Mouse (Mus musculus) liver, postnatal 0 days (tissue): ENCODE results near the gene Zfp128.
A peak's percentile ranks its signal among the peaks of the same experiment; 100 is the strongest.

Experiments used
- CTCF ChIP-seq: sonication (generic); IDR thresholded peaks from 2 replicates; pipeline ENCODE4 v1.5.1; 2016; ENCODE audit warnings: antibody characterized with exemption, low read depth
- EP300 ChIP-seq: IDR thresholded peaks from 2 replicates; pipeline ENCODE4 v1.6.1; 2016; ENCODE audit warnings: antibody characterized with exemption, low read depth, mild to moderate bottlenecking

DNA sequence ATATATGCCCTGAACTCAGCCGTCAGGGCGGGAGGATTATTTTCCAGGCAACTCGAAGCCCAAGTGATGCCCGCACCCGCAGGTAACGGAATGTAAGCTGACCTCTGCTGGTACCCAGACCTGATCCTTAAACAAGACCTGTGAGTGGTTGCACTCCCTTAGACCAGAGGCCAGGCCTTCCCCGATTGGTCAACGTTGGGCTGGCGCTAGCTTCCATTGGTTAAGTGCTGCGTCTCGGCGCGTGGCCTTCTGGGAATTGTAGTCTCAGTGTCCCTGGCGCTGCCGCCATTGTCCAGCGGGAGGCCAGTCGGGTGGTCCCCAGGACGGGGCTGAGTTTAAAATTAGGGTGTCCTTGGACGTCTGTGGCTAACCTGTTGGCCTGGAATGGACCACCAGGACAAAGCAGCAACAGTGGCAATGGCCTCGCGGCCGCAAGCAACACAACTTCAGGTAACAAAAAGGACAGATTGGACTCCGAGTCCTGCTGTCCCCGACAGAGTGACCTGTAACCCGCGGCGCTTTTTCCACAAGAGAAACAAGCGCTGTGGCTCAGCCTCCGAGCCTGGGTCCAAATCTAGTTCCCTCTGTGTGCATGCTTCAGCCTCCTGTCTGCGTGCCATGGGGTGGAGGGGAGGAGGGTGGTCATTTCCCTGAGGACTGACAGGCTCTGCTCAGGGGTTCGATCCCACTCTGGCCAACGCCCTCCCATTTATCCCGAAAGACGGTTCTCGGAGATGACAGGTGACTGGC lies at the start of gene Zfp128:
- TF ChIP-seq CTCF (peak; percentile 36), EP300 (no peak)
